Mouse (Mus musculus) neural tube, embryonic 14.5 days (tissue): ENCODE measurements around the gene Gm266. TPM values are rescaled to one million over a fixed set of nuclear protein-coding genes. Genes with fewer than 3 reads are reported as not detected.

Experiments
- ATAC-seq: fragments of 200-750 bp; cut with Nextera tagmentation; 2 replicates; pipeline ENCODE4 v1.8.0; 2017; ENCODE audit warnings: low read depth, mild to moderate bottlenecking, moderate TSS enrichment, moderate library complexity
- H3K27ac ChIP-seq: fragments of 300-500 bp; sonication (generic); 2 replicates; pipeline ENCODE4 v1.5.1; 2014; ENCODE audit warnings: low read depth, mild to moderate bottlenecking, control low read depth, low read length, moderate library complexity, mixed read lengths
- H3K27me3 ChIP-seq: fragments of 300-500 bp; sonication (generic); 2 replicates; pipeline ENCODE4 v1.6.1; 2014; ENCODE audit warnings: low read length; ENCODE audit not compliant: control insufficient read depth, insufficient read depth
- H3K36me3 ChIP-seq: fragments of 300-500 bp; sonication (generic); 2 replicates; pipeline ENCODE4 v1.6.1; 2014; ENCODE audit warnings: low read length, mixed read lengths; ENCODE audit not compliant: control insufficient read depth, insufficient read depth
- H3K4me1 ChIP-seq: fragments of 300-500 bp; sonication (generic); 2 replicates; pipeline ENCODE4 v1.6.1; 2014; ENCODE audit warnings: low read length; ENCODE audit not compliant: control insufficient read depth, insufficient read depth
- H3K4me2 ChIP-seq: fragments of 300-500 bp; sonication (generic); 2 replicates; pipeline ENCODE4 v1.6.1; 2014; ENCODE audit warnings: mild to moderate bottlenecking, low read depth, low read length, control low read depth
- H3K4me3 ChIP-seq: fragments of 300-500 bp; sonication (generic); 2 replicates; pipeline ENCODE4 v1.5.1; 2014; ENCODE audit warnings: low read depth, low read length, control low read depth, mixed read lengths
- H3K9ac ChIP-seq: fragments of 300-500 bp; sonication (generic); replicated peaks from 2 replicates; pipeline ENCODE4 v1.6.1; 2014; ENCODE audit warnings: low read depth, mild to moderate bottlenecking, control low read depth, low read length, mixed read lengths
- H3K9me3 ChIP-seq: fragments of 300-500 bp; sonication (generic); 2 replicates; pipeline ENCODE4 v1.6.1; 2016; ENCODE audit warnings: low read length; ENCODE audit not compliant: control insufficient read depth
- WGBS: fragments of 180-500 bp; shearing (Covaris S2); extraction: QIAGEN DNeasy Blood & Tissue Kit; methylation state at CpG from one replicate; pipeline ENCODE4 v1.1.7; 2014; 5-methylcytosine and 5-hydroxymethylcytosine counted together
- polyA plus RNA-seq: library from polyadenylated mRNA; unstranded; fragments of >200 nt; fragmentation: Nextera tagmentation; extraction: Ambion mirVana; gene quantifications from 2 replicates; pipeline ENCODE4 v1.2.1, GENCODE M21; 2014

The Gm266 gene
- polyA plus RNA-seq, 1 experiment from 2014 or later: 1.3 TPM

DNA sequence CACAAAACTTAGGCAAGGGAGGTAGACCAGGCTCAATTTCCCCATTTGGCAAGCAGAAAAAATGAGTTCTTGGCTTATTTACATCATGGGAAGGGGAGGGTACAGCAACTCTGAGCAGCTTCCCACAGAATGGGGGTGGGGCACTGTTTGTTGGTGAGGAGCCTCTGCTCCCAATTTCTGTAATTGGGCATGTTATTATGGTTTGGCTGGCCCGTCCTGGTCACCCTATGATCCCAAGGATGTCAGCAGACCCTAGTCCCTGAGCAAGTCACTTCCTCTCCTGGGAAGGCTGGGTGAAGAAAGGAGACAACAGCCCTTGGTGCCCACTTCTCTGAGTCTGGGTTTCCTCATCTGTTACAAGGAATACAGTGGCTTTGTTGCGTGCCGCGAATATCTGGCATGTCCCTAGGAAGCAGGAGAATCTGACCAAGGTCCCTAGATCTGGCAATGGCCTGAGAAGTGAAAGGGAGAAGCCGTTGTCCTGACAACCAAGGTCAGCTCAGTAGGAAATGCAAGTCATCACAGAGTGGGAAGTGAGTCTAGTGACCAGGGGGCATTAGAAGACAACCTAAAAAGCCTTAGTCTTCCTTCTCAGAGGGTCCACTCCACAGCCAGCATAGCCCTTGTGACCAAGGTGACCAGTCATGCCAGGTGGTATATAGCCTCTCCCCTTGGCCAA lies 48.3 kb downstream of the Gm266 start:
- Histone ChIP-seq H3K4me2 (no peak overlapping the region), H3K27me3 (peaks cover 16% of the 10 kb centered on the region), H3K27ac (no peak overlapping the region), H3K9ac (no peak overlapping the region), H3K9me3 (no peaks in the 10 kb centered on the region), H3K36me3 (no peaks in the 10 kb centered on the region), H3K4me1 (0 out of 2 replicates have a peak, but pooled peaks cover 4% of the 10 kb centered on the region), H3K4me3 (no peak overlapping the region)
- 72% methylated on average over 5 of the region's 5 CpGs for WGBS
- ATAC-seq: no peak

DNA sequence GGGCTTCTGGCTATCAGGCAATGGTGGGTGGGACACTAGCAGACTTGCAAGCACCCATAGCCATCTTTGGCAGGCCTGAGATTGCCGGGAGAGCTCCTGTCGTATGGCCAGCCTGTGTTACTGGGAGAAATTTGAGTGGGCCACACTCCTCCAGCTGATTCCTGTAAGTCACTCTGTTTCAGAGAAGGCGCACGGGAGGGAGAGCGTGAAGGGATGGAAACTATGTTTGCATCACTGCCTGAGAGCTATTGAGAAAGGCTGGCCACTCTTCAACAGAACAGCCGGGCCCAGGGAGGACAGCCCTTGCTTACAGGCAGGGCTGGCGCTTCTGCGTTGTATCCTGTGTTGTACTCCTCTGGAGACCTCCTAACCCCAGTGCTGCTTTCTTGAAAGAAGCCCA lies 49.0 kb downstream of the Gm266 start:
- no peaks in the 10 kb centered on the region for H3K36me3 ChIP-seq
- H3K4me2 ChIP-seq: no peak overlapping the region
- 81% methylated on average over 8 of the region's 8 CpGs for WGBS
- H3K27me3 ChIP-seq: peaks cover 15% of the 10 kb centered on the region
- ATAC-seq: no peak
- no peak overlapping the region for H3K9ac ChIP-seq
- H3K9me3 ChIP-seq: no peaks in the 10 kb centered on the region
- H3K4me3 ChIP-seq: no peak overlapping the region
- no peak overlapping the region for H3K27ac ChIP-seq
- no peaks in the 10 kb centered on the region for H3K4me1 ChIP-seq

GRCm38 (mm10) chr12:111436170-111436569 lies 49.5 kb downstream of the Gm266 start:
- WGBS: 83% methylated on average over 3 of the region's 3 CpGs
- Histone ChIP-seq H3K4me1 (no peaks in the 10 kb centered on the region), H3K27me3 (peaks cover 16% of the 10 kb centered on the region)

DNA sequence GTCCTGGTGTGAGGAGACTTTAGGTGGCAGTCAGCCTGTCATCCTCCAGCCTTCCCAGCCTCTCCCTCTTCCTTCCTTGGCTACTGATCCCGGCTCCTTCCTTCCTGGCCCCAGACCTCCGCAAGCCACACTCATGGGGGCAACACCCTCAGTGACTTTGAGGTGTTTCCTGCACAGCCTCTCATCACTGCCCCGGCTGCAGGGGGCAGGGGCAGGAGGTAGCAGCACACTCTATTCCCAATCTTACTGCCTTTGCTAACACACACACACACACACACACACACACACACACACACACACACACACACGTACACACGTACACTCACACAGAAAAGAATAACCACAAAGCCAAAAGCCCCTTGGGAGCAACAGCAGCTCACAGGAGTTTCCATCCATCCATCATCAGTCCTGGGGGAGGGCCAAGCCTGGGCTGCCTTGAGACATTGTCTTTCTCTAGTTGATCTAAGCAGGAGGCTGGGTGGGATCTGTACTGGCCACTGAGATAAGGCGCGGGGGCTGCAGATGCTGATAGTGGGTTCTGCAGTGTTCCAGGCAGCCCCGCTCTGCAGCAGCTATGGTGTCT lies 50.8 kb downstream of the Gm266 start:
- H3K4me3 ChIP-seq: no peak overlapping the region
- H3K9ac ChIP-seq: no peak overlapping the region
- H3K27ac ChIP-seq: no peak overlapping the region
- peaks cover 30% of the 10 kb centered on the region for H3K27me3 ChIP-seq
- no peaks in the 10 kb centered on the region for H3K9me3 ChIP-seq
- peaks cover 3% of the 10 kb centered on the region; the same call in 1 of the 2 replicates for H3K4me1 ChIP-seq
- WGBS: 55% methylated on average over 8 of the region's 8 CpGs
- H3K4me2 ChIP-seq: no peak overlapping the region
- no peaks in the 10 kb centered on the region for H3K36me3 ChIP-seq
- ATAC-seq: no peak

More at GRCm38 (mm10) chr12:111436170-111436569, 49.5 kb downstream of the Gm266 start:
- Histone ChIP-seq H3K9me3 (no peaks in the 10 kb centered on the region), H3K9ac (no peak overlapping the region), H3K36me3 (no peaks in the 10 kb centered on the region), H3K27ac (no peak overlapping the region), H3K4me2 (no peak overlapping the region), H3K4me3 (no peak overlapping the region)
- no peak for ATAC-seq

Other genes with a start within 250 kb of the Gm266 start
- 15.6 and 28.1 TPM in 2 replicates for gene Amn, start 214.7 kb downstream of the Gm266 start, polyA plus RNA-seq
- 43.4 and 54.1 TPM in 2 replicates for gene Cdc42bpb, start 108.1 kb downstream of the Gm266 start, polyA plus RNA-seq
- gene Lbhd2, start 79.0 kb downstream of the Gm266 start, polyA plus RNA-seq: 0.43 and 1.5 TPM in 2 replicates
- 1.2 and 2.0 TPM in 2 replicates for gene Exoc3l4, start 68.8 kb downstream of the Gm266 start, polyA plus RNA-seq
- 0.81 TPM in 1 of 2 replicates, not detected in the other for gene Tnfaip2, start 43.4 kb downstream of the Gm266 start, polyA plus RNA-seq
- gene Eif5, start 52.2 kb upstream of the Gm266 start, polyA plus RNA-seq: 518 and 558 TPM in 2 replicates
- gene Mark3, start 88.7 kb upstream of the Gm266 start, polyA plus RNA-seq: 78.1 and 83.7 TPM in 2 replicates
- 1,430 and 1,628 TPM in 2 replicates for gene Ckb, start 186.5 kb upstream of the Gm266 start, polyA plus RNA-seq
- 4.3 and 5.0 TPM in 2 replicates for gene Trmt61a, start 192.3 kb upstream of the Gm266 start, polyA plus RNA-seq
- 68.1 and 71.8 TPM in 2 replicates for gene Bag5, start 227.4 kb upstream of the Gm266 start, polyA plus RNA-seq
- gene Apopt1, start 227.4 kb upstream of the Gm266 start, polyA plus RNA-seq: 65.7 and 69.6 TPM in 2 replicates